Mouse (Mus musculus) lung, postnatal 0 days (tissue): ENCODE measurements at regions not wholly inside any gene's neighbourhood (a gene's known extent, or its start where the extent isn't known, plus 50 kb on each side); places are given as distances from the start of the nearest gene placed in this dataset.

ENCODE experiments used
- ATAC-seq: fragments of 200-750 bp; cut with Nextera tagmentation; 2 replicates; pipeline ENCODE4 v1.8.0; 2017; ENCODE audit warnings: moderate library complexity
- DNase-seq: peaks from one replicate; pipeline ENCODE4 v3.0.0-alpha.2; 2016; ENCODE audit warnings: low spot score
- H3K27ac ChIP-seq: fragments of 300-500 bp; sonication (generic); 2 replicates; pipeline ENCODE4 v1.5.1; 2014; ENCODE audit warnings: antibody characterized with exemption, mild to moderate bottlenecking, low read length, mixed read lengths
- H3K27me3 ChIP-seq: fragments of 300-500 bp; sonication (generic); replicated peaks from 2 replicates; pipeline ENCODE4 v1.6.1; 2014; ENCODE audit warnings: low read length, mixed read lengths; ENCODE audit not compliant: insufficient read depth
- H3K36me3 ChIP-seq: fragments of 300-500 bp; sonication (generic); 2 replicates; pipeline ENCODE4 v1.6.1; 2014; ENCODE audit warnings: low read length, mixed read lengths; ENCODE audit not compliant: insufficient read depth
- H3K4me1 ChIP-seq: fragments of 300-500 bp; sonication (generic); 2 replicates; pipeline ENCODE4 v1.6.1; 2014; ENCODE audit warnings: antibody characterized with exemption, low read depth, low read length, mixed read lengths; ENCODE audit not compliant: insufficient read depth
- H3K4me2 ChIP-seq: fragments of 300-500 bp; sonication (generic); replicated peaks from 2 replicates; pipeline ENCODE4 v1.6.1; 2014; ENCODE audit warnings: low read depth, mild to moderate bottlenecking, low read length, moderate library complexity, mixed read lengths
- H3K4me3 ChIP-seq: fragments of 300-500 bp; sonication (generic); 2 replicates; pipeline ENCODE4 v1.5.1; 2014; ENCODE audit warnings: low read depth, low read length
- H3K9ac ChIP-seq: fragments of 300-500 bp; sonication (generic); replicated peaks from 2 replicates; pipeline ENCODE4 v1.6.1; 2014; ENCODE audit warnings: low read depth, mild to moderate bottlenecking
- H3K9me3 ChIP-seq: fragments of 300-500 bp; sonication (generic); 2 replicates; pipeline ENCODE4 v1.6.1; 2016; ENCODE audit warnings: low read length, mixed read lengths
- CTCF ChIP-seq: IDR thresholded peaks from 2 replicates; pipeline ENCODE4 v1.5.1; 2016; ENCODE audit warnings: antibody characterized with exemption, mild to moderate bottlenecking
- EP300 ChIP-seq: IDR thresholded peaks from 2 replicates; pipeline ENCODE4 v1.6.1; 2016; ENCODE audit warnings: antibody characterized with exemption, mild to moderate bottlenecking, control low read depth
- WGBS: fragments of 180-500 bp; shearing (Covaris S2); extraction: QIAGEN DNeasy Blood & Tissue Kit; methylation state at CpG from one replicate; pipeline ENCODE4 v1.1.7; 2014; 5-methylcytosine and 5-hydroxymethylcytosine counted together

- no peak for ATAC-seq
- Histone ChIP-seq H3K27ac (no peak overlapping the region), H3K9me3 (no peaks in the 10 kb centered on the region), H3K36me3 (no peaks in the 10 kb centered on the region), H3K4me2 (no peak overlapping the region), H3K9ac (no peak overlapping the region), H3K4me3 (no peak overlapping the region), H3K4me1 (no peaks in the 10 kb centered on the region), H3K27me3 (no peaks in the 10 kb centered on the region)
- 75% methylated on average over 2 of the region's 2 CpGs for WGBS
- no peak for DNase-seq
- TF ChIP-seq EP300 (no peak), CTCF (no peak)
These were observed 185.3 kb downstream of the Snx13 start for GRCm38 (mm10) chr12:35232322-35232673.

DNA sequence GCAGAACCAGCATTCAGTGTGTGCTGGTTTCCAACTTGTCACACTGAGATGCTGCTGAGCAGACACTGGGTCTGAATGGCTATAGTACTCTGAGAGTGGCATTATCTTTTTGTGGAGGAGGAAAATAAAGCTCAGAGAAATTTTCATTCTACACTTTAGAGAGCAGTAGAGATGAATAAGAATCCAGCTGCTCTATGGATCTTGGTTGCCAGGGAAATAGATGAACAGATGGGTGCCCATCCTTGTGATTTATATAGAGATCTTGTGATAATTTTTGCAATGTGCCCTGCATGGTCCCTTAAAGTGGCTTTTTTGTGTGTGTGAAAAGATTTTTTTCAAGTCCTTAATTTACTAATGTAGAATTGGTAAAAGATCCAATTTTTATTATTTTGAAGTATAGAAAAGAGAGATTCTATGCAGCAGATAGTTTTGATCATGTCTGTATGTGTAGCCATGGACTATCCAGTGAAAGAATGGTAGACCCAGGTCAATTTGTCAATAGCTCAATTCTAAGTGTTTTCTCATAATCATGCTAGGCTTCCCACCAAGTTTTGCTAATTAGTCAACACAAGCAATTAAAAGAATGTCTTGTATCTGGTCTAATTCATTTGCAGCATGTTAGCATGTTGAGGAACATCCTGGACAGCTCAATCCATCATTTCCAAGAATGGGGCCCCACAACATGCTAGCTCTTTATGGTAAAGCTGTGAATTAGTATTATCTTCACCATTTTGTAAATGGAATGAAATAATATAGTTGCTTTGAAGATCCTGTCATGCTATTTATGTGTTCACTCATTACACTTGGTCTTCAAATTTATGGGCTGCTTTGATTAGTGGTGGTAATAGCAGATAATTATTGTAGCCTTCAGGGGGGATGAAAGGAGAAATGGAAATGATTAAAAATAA lies 184.7 kb downstream of the Snx13 start:
- ATAC-seq = no peak

DNA sequence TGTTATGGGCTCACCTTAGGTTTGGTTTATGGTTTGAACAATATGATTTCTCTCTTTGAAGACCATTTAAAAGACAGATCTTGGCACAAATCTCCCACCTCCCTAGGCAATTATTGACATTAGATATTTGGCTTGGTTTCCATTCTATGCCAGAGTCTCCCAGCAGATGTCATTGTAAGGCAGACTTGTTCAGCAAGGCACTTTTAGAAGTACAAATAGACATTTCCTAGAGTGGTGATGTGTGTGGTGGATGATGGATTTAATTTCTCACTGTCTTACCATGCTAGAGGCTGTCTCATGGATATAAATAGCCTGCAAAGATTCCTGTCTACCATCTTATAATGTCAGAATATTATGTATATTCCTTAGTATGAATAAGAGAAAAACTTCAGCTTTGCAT lies 173.4 kb downstream of the Snx13 start:
- Histone ChIP-seq H3K4me2 (no peak overlapping the region), H3K4me1 (no peaks in the 10 kb centered on the region), H3K36me3 (no peaks in the 10 kb centered on the region), H3K27ac (no peak overlapping the region), H3K9me3 (no peaks in the 10 kb centered on the region), H3K27me3 (no peaks in the 10 kb centered on the region), H3K9ac (no peak overlapping the region), H3K4me3 (no peak overlapping the region)
- no peak; the same call in 1 of the 2 replicates for ATAC-seq
- peak; percentile 38 for DNase-seq
- TF ChIP-seq EP300 (no peak), CTCF (peak; percentile 65)

More for the DNA sequence above, 184.7 kb downstream of the Snx13 start:
- Histone ChIP-seq H3K4me1 (no peaks in the 10 kb centered on the region), H3K9me3 (no peaks in the 10 kb centered on the region), H3K9ac (no peak overlapping the region), H3K27ac (no peak overlapping the region), H3K36me3 (no peaks in the 10 kb centered on the region), H3K4me3 (no peak overlapping the region), H3K4me2 (no peak overlapping the region), H3K27me3 (no peaks in the 10 kb centered on the region)
- TF ChIP-seq CTCF = no peak
- no peak for TF ChIP-seq EP300
- DNase-seq = no peak

DNA sequence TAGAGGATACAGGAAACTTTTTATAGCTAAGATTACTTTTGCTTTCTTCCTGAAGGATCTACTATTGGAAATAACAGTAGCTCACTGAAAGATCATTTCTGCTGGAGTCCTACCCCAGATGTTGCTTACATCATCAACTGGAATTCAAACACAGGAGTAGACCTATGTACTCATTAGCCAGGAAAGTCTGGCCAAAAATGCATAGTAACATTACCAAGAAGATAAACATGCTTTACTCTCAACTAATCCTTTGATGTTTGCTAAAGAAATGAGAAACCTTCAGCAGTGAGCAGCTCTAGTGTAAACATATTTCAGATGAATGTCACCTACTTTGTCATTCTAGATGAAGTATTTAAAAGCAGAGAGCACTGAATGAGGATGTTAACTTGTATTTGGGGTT lies 173.0 kb downstream of the Snx13 start:
- no peaks in the 10 kb centered on the region for H3K27me3 ChIP-seq
- no peak overlapping the region for H3K27ac ChIP-seq
- no peaks in the 10 kb centered on the region for H3K36me3 ChIP-seq
- H3K4me3 ChIP-seq = no peak overlapping the region
- ATAC-seq = no peak
- no peak for TF ChIP-seq CTCF
- no peak for TF ChIP-seq EP300
- H3K9ac ChIP-seq = no peak overlapping the region
- no peak overlapping the region for H3K4me2 ChIP-seq
- H3K9me3 ChIP-seq = no peaks in the 10 kb centered on the region
- H3K4me1 ChIP-seq = no peaks in the 10 kb centered on the region
- DNase-seq = no peak

DNA sequence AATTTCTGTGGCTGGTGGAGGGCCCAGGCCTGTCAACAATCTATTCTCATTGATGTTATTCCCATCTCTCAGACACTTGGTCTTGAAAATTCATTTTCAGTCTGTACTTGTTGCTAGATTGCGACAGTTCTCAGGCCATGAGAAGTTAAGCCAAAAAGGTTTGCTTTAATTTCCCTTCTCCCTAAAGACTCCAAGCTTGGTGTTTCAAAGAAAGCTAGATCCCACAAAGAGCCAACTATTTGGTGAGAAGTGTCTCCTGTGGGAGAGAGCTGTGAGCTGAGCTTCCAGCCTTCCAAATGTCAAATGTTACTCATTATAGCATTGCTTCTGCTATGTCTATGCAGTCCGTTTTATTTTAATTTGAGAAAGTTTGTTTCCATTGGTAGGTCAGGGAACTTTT lies 169.7 kb downstream of the Snx13 start:
- no peaks in the 10 kb centered on the region for H3K9me3 ChIP-seq
- H3K36me3 ChIP-seq = no peaks in the 10 kb centered on the region
- H3K4me2 ChIP-seq = no peak overlapping the region
- no peak for TF ChIP-seq EP300
- no peak for TF ChIP-seq CTCF
- ATAC-seq (no peak), DNase-seq (no peak)
- H3K4me1 ChIP-seq = no peaks in the 10 kb centered on the region
- no peak overlapping the region for H3K9ac ChIP-seq
- H3K4me3 ChIP-seq = no peak overlapping the region
- WGBS = 85% methylated on average over 2 of the region's 2 CpGs
- no peak overlapping the region for H3K27ac ChIP-seq
- no peaks in the 10 kb centered on the region for H3K27me3 ChIP-seq

GRCm38 (mm10) chr12:35209399-35209798 lies 162.4 kb downstream of the Snx13 start:
- no peak for TF ChIP-seq EP300
- Histone ChIP-seq H3K27me3 (no peaks in the 10 kb centered on the region), H3K4me3 (no peak overlapping the region), H3K4me2 (no peak overlapping the region), H3K36me3 (no peaks in the 10 kb centered on the region), H3K9me3 (no peaks in the 10 kb centered on the region), H3K4me1 (no peaks in the 10 kb centered on the region), H3K9ac (no peak overlapping the region), H3K27ac (no peak overlapping the region)
- DNase-seq (peak; percentile 10), ATAC-seq (0 out of 2 replicates have a peak, but pooled peaks have one; percentile 32)
